Mouse (Mus musculus) forebrain, embryonic 15.5 days (tissue): ENCODE measurements at regions not wholly inside any gene's neighbourhood (a gene's known extent, or its start where the extent isn't known, plus 50 kb on each side); places are given as distances from the start of the nearest gene placed in this dataset.

ENCODE experiments used
- ATAC-seq: fragments of 200-750 bp; cut with Nextera tagmentation; replicated peaks from 2 replicates; pipeline ENCODE4 v1.8.0; 2017; ENCODE audit warnings: mild to moderate bottlenecking, moderate TSS enrichment, moderate library complexity
- H3K27ac ChIP-seq: fragments of 300-500 bp; sonication (generic); replicated peaks from 2 replicates; pipeline ENCODE4 v1.5.1; 2015; ENCODE audit warnings: mild to moderate bottlenecking, inconsistent platforms
- H3K27me3 ChIP-seq: fragments of 300-500 bp; sonication (generic); 2 replicates; pipeline ENCODE4 v1.6.1; 2015; ENCODE audit warnings: inconsistent platforms
- H3K36me3 ChIP-seq: fragments of 300-500 bp; sonication (generic); 2 replicates; pipeline ENCODE4 v1.6.1; 2015; ENCODE audit warnings: mild to moderate bottlenecking, inconsistent platforms
- H3K4me1 ChIP-seq: fragments of 300-500 bp; sonication (generic); 2 replicates; pipeline ENCODE4 v1.6.1; 2015; ENCODE audit warnings: inconsistent platforms
- H3K4me2 ChIP-seq: fragments of 300-500 bp; sonication (generic); replicated peaks from 2 replicates; pipeline ENCODE4 v1.6.1; 2015; ENCODE audit warnings: mild to moderate bottlenecking, inconsistent platforms
- H3K4me3 ChIP-seq: fragments of 300-500 bp; sonication (generic); 2 replicates; pipeline ENCODE4 v1.5.1; 2015; ENCODE audit warnings: mild to moderate bottlenecking, inconsistent platforms
- H3K9ac ChIP-seq: fragments of 300-500 bp; sonication (generic); replicated peaks from 2 replicates; pipeline ENCODE4 v1.6.1; 2015; ENCODE audit warnings: mild to moderate bottlenecking, inconsistent platforms
- H3K9me3 ChIP-seq: fragments of 300-500 bp; sonication (generic); 2 replicates; pipeline ENCODE4 v1.6.1; 2016; ENCODE audit warnings: inconsistent platforms
- WGBS: fragments of 180-500 bp; shearing (Covaris S2); methylation state at CpG from one replicate; pipeline ENCODE4 v1.1.7; 2015; ENCODE audit warnings: mixed read lengths; 5-methylcytosine and 5-hydroxymethylcytosine counted together

GRCm38 (mm10) chrX:158544021-158544420, 500.9 kb upstream of the Cnksr2 start:
- H3K27ac ChIP-seq, result no peak overlapping the region
- H3K9me3 ChIP-seq, result no peaks in the 10 kb centered on the region
- H3K9ac ChIP-seq, result no peak overlapping the region
- H3K27me3 ChIP-seq, result no peaks in the 10 kb centered on the region
- H3K4me2 ChIP-seq, result no peak overlapping the region
- ATAC-seq, result no peak
- no peak overlapping the region for H3K4me3 ChIP-seq
- 47% methylated on average over 4 of the region's 4 CpGs for WGBS
- H3K4me1 ChIP-seq, result no peaks in the 10 kb centered on the region
- no peaks in the 10 kb centered on the region for H3K36me3 ChIP-seq

GRCm38 (mm10) chrX:158577856-158578255, 534.8 kb upstream of the Cnksr2 start:
- Histone ChIP-seq H3K4me3 (no peak overlapping the region), H3K27me3 (no peaks in the 10 kb centered on the region), H3K4me2 (no peak overlapping the region), H3K9me3 (no peaks in the 10 kb centered on the region), H3K36me3 (no peaks in the 10 kb centered on the region), H3K9ac (no peak overlapping the region), H3K27ac (no peak overlapping the region), H3K4me1 (no peaks in the 10 kb centered on the region)
- 82% methylated on average over 2 of the region's 2 CpGs for WGBS
- no peak for ATAC-seq

- WGBS, result 35% methylated on average over 1 of the region's 1 CpGs
- no peaks in the 10 kb centered on the region for H3K27me3 ChIP-seq
- H3K4me1 ChIP-seq, result no peaks in the 10 kb centered on the region
Measured at GRCm38 (mm10) chrX:158613136-158613535, 570.0 kb upstream of the Cnksr2 start.

GRCm38 (mm10) chrX:158613607-158614006, 570.5 kb upstream of the Cnksr2 start:
- Histone ChIP-seq H3K9ac (no peak overlapping the region), H3K9me3 (no peaks in the 10 kb centered on the region), H3K27me3 (no peaks in the 10 kb centered on the region), H3K4me2 (no peak overlapping the region), H3K36me3 (no peaks in the 10 kb centered on the region), H3K4me1 (no peaks in the 10 kb centered on the region), H3K27ac (no peak overlapping the region), H3K4me3 (no peak overlapping the region)
- WGBS, result 77% methylated on average over 2 of the region's 2 CpGs
- ATAC-seq, result no peak

More at GRCm38 (mm10) chrX:158613136-158613535, 570.0 kb upstream of the Cnksr2 start:
- H3K4me2 ChIP-seq, result no peak overlapping the region
- H3K9ac ChIP-seq, result no peak overlapping the region
- H3K9me3 ChIP-seq, result no peaks in the 10 kb centered on the region
- no peaks in the 10 kb centered on the region for H3K36me3 ChIP-seq
- H3K4me3 ChIP-seq, result no peak overlapping the region
- no peak overlapping the region for H3K27ac ChIP-seq
- ATAC-seq, result no peak

DNA sequence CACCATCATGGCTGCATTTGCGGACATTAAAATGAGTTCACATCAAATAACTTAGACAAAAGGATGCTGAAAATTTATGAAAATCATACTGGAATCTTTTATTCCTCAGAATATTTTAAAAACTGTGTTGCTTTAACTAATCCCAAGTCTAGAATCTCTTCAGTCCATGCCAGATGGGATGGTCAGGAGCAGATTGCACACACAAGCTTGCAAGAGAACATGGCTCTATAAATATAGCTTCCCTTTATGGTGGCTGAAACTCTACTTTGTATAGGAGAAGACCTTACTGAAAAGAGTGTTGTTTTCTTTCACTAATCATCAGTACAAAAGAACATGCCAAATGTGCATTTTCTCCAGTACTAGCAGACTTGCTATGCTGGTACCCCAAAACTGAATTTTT, 570.9 kb upstream of the Cnksr2 start:
- H3K36me3 ChIP-seq, result no peaks in the 10 kb centered on the region
- no peak overlapping the region for H3K9ac ChIP-seq
- H3K4me3 ChIP-seq, result no peak overlapping the region
- 97% methylated on average over 1 of the region's 1 CpGs for WGBS
- H3K27me3 ChIP-seq, result no peaks in the 10 kb centered on the region
- ATAC-seq, result no peak
- H3K4me2 ChIP-seq, result no peak overlapping the region
- no peaks in the 10 kb centered on the region for H3K4me1 ChIP-seq
- no peak overlapping the region for H3K27ac ChIP-seq
- no peaks in the 10 kb centered on the region for H3K9me3 ChIP-seq

- no peak for ATAC-seq
Measured at GRCm38 (mm10) chrX:158614452-158614851, 571.4 kb upstream of the Cnksr2 start.

DNA sequence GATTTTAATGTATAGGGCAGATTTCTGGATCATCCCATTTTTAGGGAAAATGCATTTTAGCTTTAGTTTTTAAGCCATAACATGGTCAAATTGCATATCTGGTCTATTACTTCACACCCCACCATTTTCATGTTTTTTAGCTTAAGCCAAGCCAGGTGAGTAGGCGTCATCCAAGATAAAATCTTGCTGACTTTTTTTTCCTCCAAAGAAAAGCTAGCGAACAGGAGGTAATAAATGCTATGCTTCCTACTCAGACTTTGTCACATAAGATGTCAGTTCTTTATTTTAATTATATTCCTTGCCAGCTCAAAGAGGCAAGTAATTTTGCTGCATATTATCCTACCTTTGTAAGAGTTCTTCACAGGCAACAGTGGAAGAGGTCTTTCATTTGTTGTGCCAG, 572.0 kb upstream of the Cnksr2 start:
- H3K27me3 ChIP-seq, result no peaks in the 10 kb centered on the region
- H3K4me1 ChIP-seq, result no peaks in the 10 kb centered on the region
- ATAC-seq, result no peak
- WGBS, result 77% methylated on average over 2 of the region's 2 CpGs
- no peak overlapping the region for H3K4me2 ChIP-seq
- H3K27ac ChIP-seq, result no peak overlapping the region
- H3K9me3 ChIP-seq, result no peaks in the 10 kb centered on the region
- H3K9ac ChIP-seq, result no peak overlapping the region
- H3K4me3 ChIP-seq, result no peak overlapping the region
- no peaks in the 10 kb centered on the region for H3K36me3 ChIP-seq

More at GRCm38 (mm10) chrX:158614452-158614851, 571.4 kb upstream of the Cnksr2 start:
- 72% methylated on average over 5 of the region's 5 CpGs for WGBS
- H3K9ac ChIP-seq, result no peak overlapping the region
- no peaks in the 10 kb centered on the region for H3K36me3 ChIP-seq
- H3K4me3 ChIP-seq, result no peak overlapping the region
- H3K9me3 ChIP-seq, result no peaks in the 10 kb centered on the region
- H3K27me3 ChIP-seq, result no peaks in the 10 kb centered on the region
- H3K27ac ChIP-seq, result no peak overlapping the region
- H3K4me1 ChIP-seq, result no peaks in the 10 kb centered on the region
- no peak overlapping the region for H3K4me2 ChIP-seq

DNA sequence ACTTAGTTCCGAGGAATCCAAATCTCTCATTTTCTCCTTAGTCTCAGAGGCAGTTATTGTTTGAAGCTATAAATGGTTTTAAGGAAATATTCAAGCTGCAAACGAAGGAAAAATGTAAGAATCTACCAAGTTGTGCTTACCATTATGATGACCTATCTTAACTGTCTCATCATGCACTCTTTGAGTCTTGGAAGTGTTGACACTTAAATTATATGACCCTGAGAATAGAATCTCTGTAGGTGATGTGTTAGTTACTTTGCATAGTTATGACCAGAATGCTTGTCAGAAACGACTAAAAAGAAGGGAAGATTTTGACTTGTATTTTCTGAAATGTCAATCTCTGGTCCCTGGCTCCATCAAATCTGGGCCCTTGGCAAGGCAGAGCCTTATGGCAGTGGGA, 582.7 kb upstream of the Rps6ka3 start:
- H3K4me2 ChIP-seq, result no peak overlapping the region
- H3K9ac ChIP-seq, result no peak overlapping the region
- no peaks in the 10 kb centered on the region for H3K4me1 ChIP-seq
- H3K9me3 ChIP-seq, result no peaks in the 10 kb centered on the region
- no peaks in the 10 kb centered on the region for H3K36me3 ChIP-seq
- H3K27ac ChIP-seq, result no peak overlapping the region
- 65% methylated on average over 3 of the region's 3 CpGs for WGBS
- 0 out of 2 replicates have a peak, but pooled peaks cover 6% of the 10 kb centered on the region for H3K27me3 ChIP-seq
- no peak overlapping the region for H3K4me3 ChIP-seq
- ATAC-seq, result no peak

GRCm38 (mm10) chrX:158632406-158632805, 577.7 kb upstream of the Rps6ka3 start:
- no peak overlapping the region for H3K9ac ChIP-seq
- H3K27ac ChIP-seq, result no peak overlapping the region
- ATAC-seq, result no peak
- H3K27me3 ChIP-seq, result 0 out of 2 replicates have a peak, but pooled peaks cover 6% of the 10 kb centered on the region
- no peaks in the 10 kb centered on the region for H3K36me3 ChIP-seq
- no peaks in the 10 kb centered on the region for H3K4me1 ChIP-seq
- 87% methylated on average over 1 of the region's 1 CpGs for WGBS
- no peak overlapping the region for H3K4me2 ChIP-seq
- no peaks in the 10 kb centered on the region for H3K9me3 ChIP-seq
- H3K4me3 ChIP-seq, result no peak overlapping the region

DNA sequence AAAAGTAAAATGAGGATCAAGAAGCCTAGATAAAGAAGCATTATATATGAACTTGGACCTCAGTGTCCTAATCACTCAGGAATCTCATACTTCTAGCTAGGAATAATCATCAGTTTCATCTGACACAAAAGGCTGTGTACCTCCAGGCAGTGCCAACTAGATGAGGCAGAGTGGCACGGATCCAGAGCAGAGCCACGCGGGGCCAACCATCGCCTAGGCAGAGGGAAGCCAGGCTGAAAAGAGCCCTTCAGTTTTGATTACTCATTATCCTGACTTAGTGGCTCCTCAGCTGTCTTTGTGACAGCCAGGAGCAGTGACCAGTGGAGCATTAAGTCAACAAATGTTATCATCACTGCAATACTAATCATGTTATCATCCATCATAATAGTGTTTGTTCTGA, 557.9 kb upstream of the Rps6ka3 start:
- Histone ChIP-seq H3K4me3 (no peak overlapping the region), H3K9ac (no peak overlapping the region), H3K27ac (no peak overlapping the region), H3K9me3 (no peaks in the 10 kb centered on the region), H3K4me2 (no peak overlapping the region), H3K36me3 (no peaks in the 10 kb centered on the region), H3K27me3 (no peaks in the 10 kb centered on the region), H3K4me1 (no peaks in the 10 kb centered on the region)
- ATAC-seq, result no peak
- 56% methylated on average over 4 of the region's 4 CpGs for WGBS

- Histone ChIP-seq H3K9me3 (no peaks in the 10 kb centered on the region), H3K4me3 (no peak overlapping the region), H3K27me3 (no peaks in the 10 kb centered on the region), H3K9ac (no peak overlapping the region), H3K36me3 (no peaks in the 10 kb centered on the region), H3K4me1 (no peaks in the 10 kb centered on the region), H3K27ac (no peak overlapping the region), H3K4me2 (no peak overlapping the region)
- 36% methylated on average over 4 of the region's 4 CpGs for WGBS
- peak; percentile 51; the same call in 1 of the 2 replicates for ATAC-seq
Measured at GRCm38 (mm10) chrX:158656188-158656587, 553.9 kb upstream of the Rps6ka3 start.

DNA sequence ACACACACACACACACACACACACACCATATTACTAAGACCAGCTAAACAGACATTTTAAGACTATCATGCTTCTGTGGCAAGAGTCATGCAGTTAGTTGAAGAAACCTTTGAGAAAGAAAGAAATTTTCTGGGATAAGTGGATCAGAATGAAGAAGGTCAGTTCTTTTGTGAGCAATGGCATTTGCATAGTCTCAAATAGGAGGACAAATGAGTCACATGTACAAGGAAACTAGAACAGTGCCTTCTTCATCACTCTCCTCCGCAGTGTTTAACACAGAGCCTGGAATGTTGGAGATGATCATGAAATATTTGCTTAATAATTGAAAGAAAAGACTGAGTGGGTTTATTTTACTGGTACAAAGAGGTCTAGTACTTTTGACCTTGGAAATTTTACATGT, 515.9 kb upstream of the Rps6ka3 start:
- no peak overlapping the region for H3K27ac ChIP-seq
- no peak for ATAC-seq
- no peaks in the 10 kb centered on the region for H3K9me3 ChIP-seq
- H3K4me3 ChIP-seq, result no peak overlapping the region
- H3K27me3 ChIP-seq, result no peaks in the 10 kb centered on the region
- 78% methylated on average over 1 of the region's 1 CpGs for WGBS
- no peaks in the 10 kb centered on the region for H3K4me1 ChIP-seq
- no peaks in the 10 kb centered on the region for H3K36me3 ChIP-seq
- no peak overlapping the region for H3K4me2 ChIP-seq
- no peak overlapping the region for H3K9ac ChIP-seq

DNA sequence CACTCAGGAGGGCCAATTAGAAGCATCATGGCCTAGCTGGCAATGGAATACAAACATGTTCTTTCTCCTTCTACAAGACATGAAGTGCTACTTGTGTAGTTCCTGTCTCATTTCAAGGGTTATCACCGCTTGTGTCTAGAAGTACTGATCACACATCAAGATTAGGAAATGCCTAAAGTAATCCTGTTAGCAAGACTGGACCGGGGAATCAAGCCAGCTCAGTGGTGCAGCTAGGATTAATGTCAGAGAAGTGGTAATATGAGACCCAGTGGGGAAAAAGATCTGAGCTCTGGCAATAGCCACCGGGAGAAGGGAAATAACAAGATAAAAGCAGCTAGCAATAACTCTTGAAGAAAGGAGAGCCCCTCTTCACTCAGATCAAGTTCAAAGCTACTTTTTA, 506.7 kb upstream of the Rps6ka3 start:
- H3K9ac ChIP-seq, result no peak overlapping the region
- H3K4me2 ChIP-seq, result no peak overlapping the region
- WGBS, result 45% methylated on average over 3 of the region's 3 CpGs
- H3K27me3 ChIP-seq, result no peaks in the 10 kb centered on the region
- no peaks in the 10 kb centered on the region for H3K9me3 ChIP-seq
- H3K27ac ChIP-seq, result no peak overlapping the region
- no peaks in the 10 kb centered on the region for H3K36me3 ChIP-seq
- no peak for ATAC-seq
- no peak overlapping the region for H3K4me3 ChIP-seq
- H3K4me1 ChIP-seq, result no peaks in the 10 kb centered on the region
